Mouse (Mus musculus) olfactory bulb, adult 2 months (tissue): ENCODE data around the gene Cby1.

ENCODE experiments used
- CTCF ChIP-seq: fragments of 200-500 bp; IDR thresholded peaks from 2 replicates; pipeline ENCODE4 v1.5.1; 2012; ENCODE audit warnings: low read depth, mild to moderate bottlenecking, low read length, moderate library complexity; ENCODE audit not compliant: insufficient read depth
- POLR2A ChIP-seq: fragments of 200-500 bp; IDR thresholded peaks from 2 replicates; pipeline ENCODE4 v1.6.1; 2012; ENCODE audit warnings: mild to moderate bottlenecking, low read depth, low read length, moderate library complexity; ENCODE audit not compliant: insufficient read depth

DNA sequence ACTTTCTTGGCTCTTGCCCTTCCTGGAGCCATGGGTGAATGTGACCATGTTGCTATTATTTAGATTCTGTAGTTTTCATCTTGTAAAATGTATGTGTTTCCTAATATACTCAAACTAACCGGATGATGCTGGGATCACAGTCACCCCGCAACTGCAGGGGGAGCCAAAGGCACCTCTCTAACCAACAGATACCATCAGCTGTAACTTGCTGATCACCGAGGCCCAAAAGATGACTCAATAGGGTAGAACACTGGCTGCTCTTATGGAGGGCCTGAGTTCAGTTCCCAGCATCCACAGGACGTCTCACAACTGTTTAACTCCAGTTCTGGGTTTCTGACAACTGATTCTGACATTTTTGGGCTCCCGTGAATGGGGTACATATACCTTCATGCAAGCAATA, 42.3 kb upstream of the Cby1 start:
- no peak for TF ChIP-seq CTCF
- TF ChIP-seq POLR2A, result no peak
